Mouse (Mus musculus) limb, embryonic 12.5 days (tissue): Measurements from ENCODE around the gene Syt7. TPM values are rescaled to one million over a fixed set of nuclear protein-coding genes. Genes with fewer than 3 reads are reported as not detected.

Source experiments
- ATAC-seq: fragments of 200-750 bp; cut with Nextera tagmentation; 2 replicates; pipeline ENCODE4 v1.8.0; 2017; ENCODE audit warnings: low read depth, moderate TSS enrichment; ENCODE audit not compliant: insufficient number of reproducible peaks, insufficient read depth, low FRiP score, low TSS enrichment
- H3K27ac ChIP-seq: fragments of 300-500 bp; sonication (generic); 2 replicates; pipeline ENCODE4 v1.5.1; 2016; ENCODE audit warnings: mild to moderate bottlenecking, moderate library complexity
- H3K27me3 ChIP-seq: fragments of 300-500 bp; sonication (generic); 2 replicates; pipeline ENCODE4 v1.6.1; 2016; ENCODE audit warnings: mild to moderate bottlenecking, moderate library complexity
- H3K36me3 ChIP-seq: fragments of 300-500 bp; sonication (generic); 2 replicates; pipeline ENCODE4 v1.6.1; 2016; ENCODE audit warnings: mild to moderate bottlenecking, moderate library complexity
- H3K4me1 ChIP-seq: fragments of 300-500 bp; sonication (generic); replicated peaks from 2 replicates; pipeline ENCODE4 v1.6.1; 2016
- H3K4me2 ChIP-seq: fragments of 300-500 bp; sonication (generic); 2 replicates; pipeline ENCODE4 v1.6.1; 2016; ENCODE audit warnings: mild to moderate bottlenecking, moderate library complexity
- H3K4me3 ChIP-seq: fragments of 300-500 bp; sonication (generic); replicated peaks from 2 replicates; pipeline ENCODE4 v1.5.1; 2016; ENCODE audit warnings: mild to moderate bottlenecking
- H3K9ac ChIP-seq: fragments of 300-500 bp; sonication (generic); replicated peaks from 2 replicates; pipeline ENCODE4 v1.6.1; 2016; ENCODE audit warnings: mild to moderate bottlenecking, moderate library complexity
- H3K9me3 ChIP-seq: fragments of 300-500 bp; sonication (generic); 2 replicates; pipeline ENCODE4 v1.6.1; 2016; ENCODE audit warnings: mild to moderate bottlenecking, moderate library complexity
- WGBS: fragments of 180-500 bp; shearing (Covaris S2); methylation state at CpG from one replicate; pipeline ENCODE4 v1.1.7; 2016; 5-methylcytosine and 5-hydroxymethylcytosine counted together
- polyA plus RNA-seq: library from polyadenylated mRNA; unstranded; fragments of >200 nt; fragmentation: Nextera tagmentation; extraction: Ambion mirVana; gene quantifications from 2 replicates; pipeline ENCODE4 v1.2.1, GENCODE M21; 2016

Gene Syt7
- polyA plus RNA-seq, 1 experiment from 2014 or later: 0.84 TPM

- no peak overlapping the region for H3K9ac ChIP-seq
- H3K27ac ChIP-seq: no peak overlapping the region
- no peaks in the 10 kb centered on the region for H3K36me3 ChIP-seq
- H3K9me3 ChIP-seq: no peaks in the 10 kb centered on the region
- no peak overlapping the region for H3K4me2 ChIP-seq
- no peak for ATAC-seq
- no peak overlapping the region for H3K4me3 ChIP-seq
- 24% methylated on average over 1 of the region's 1 CpGs for WGBS
- H3K27me3 ChIP-seq: peaks cover 14% of the 10 kb centered on the region; the same call in 1 of the 2 replicates
- H3K4me1 ChIP-seq: no peaks in the 10 kb centered on the region
These were observed 47.8 kb downstream of the Syt7 start for GRCm38 (mm10) chr19:10436726-10437125.

- no peak overlapping the region for H3K4me2 ChIP-seq
- no peak overlapping the region for H3K4me3 ChIP-seq
- 55% methylated on average over 1 of the region's 1 CpGs for WGBS
- ATAC-seq: no peak
- H3K27me3 ChIP-seq: peaks cover 10% of the 10 kb centered on the region; the same call in 1 of the 2 replicates
- H3K9ac ChIP-seq: no peak overlapping the region
- no peaks in the 10 kb centered on the region for H3K9me3 ChIP-seq
- no peaks in the 10 kb centered on the region for H3K36me3 ChIP-seq
- H3K4me1 ChIP-seq: no peaks in the 10 kb centered on the region
- H3K27ac ChIP-seq: no peak overlapping the region
These were observed 48.6 kb downstream of the Syt7 start for GRCm38 (mm10) chr19:10437521-10437920.

GRCm38 (mm10) chr19:10444685-10445369 is 55.9 kb downstream of the Syt7 start:
- Histone ChIP-seq H3K9ac (no peak overlapping the region), H3K36me3 (no peaks in the 10 kb centered on the region), H3K4me3 (no peak overlapping the region), H3K9me3 (0 out of 2 replicates have a peak, but pooled peaks cover 3% of the 10 kb centered on the region), H3K27me3 (peaks cover 3% of the 10 kb centered on the region; the same call in 1 of the 2 replicates), H3K4me1 (no peaks in the 10 kb centered on the region), H3K4me2 (no peak overlapping the region), H3K27ac (no peak overlapping the region)
- ATAC-seq: no peak
- WGBS: 91% methylated on average over 15 of the region's 15 CpGs

- Histone ChIP-seq H3K36me3 (no peaks in the 10 kb centered on the region), H3K27ac (no peak overlapping the region), H3K9me3 (0 out of 2 replicates have a peak, but pooled peaks cover 3% of the 10 kb centered on the region), H3K4me1 (no peaks in the 10 kb centered on the region), H3K9ac (no peak overlapping the region; the same call in 1 of the 2 replicates), H3K27me3 (peaks cover 19% of the 10 kb centered on the region), H3K4me3 (no peak overlapping the region), H3K4me2 (no peak overlapping the region)
- ATAC-seq: no peak
- WGBS: 94% methylated on average over 7 of the region's 7 CpGs
These were observed 59.4 kb downstream of the Syt7 start for GRCm38 (mm10) chr19:10448275-10448674.

- H3K9ac ChIP-seq: no peak overlapping the region
- 0 out of 2 replicates have a peak, but pooled peaks cover 3% of the 10 kb centered on the region for H3K9me3 ChIP-seq
- H3K4me3 ChIP-seq: no peak overlapping the region
- no peaks in the 10 kb centered on the region for H3K36me3 ChIP-seq
- no peak overlapping the region for H3K27ac ChIP-seq
- H3K4me1 ChIP-seq: no peaks in the 10 kb centered on the region
- WGBS: 59% methylated on average over 6 of the region's 6 CpGs
- H3K27me3 ChIP-seq: peaks cover 28% of the 10 kb centered on the region
- H3K4me2 ChIP-seq: no peak overlapping the region
- no peak for ATAC-seq
These were observed 60.3 kb downstream of the Syt7 start for GRCm38 (mm10) chr19:10449190-10449589.

- 7% methylated on average over 3 of the region's 3 CpGs for WGBS
- Histone ChIP-seq H3K4me2 (no peak overlapping the region), H3K36me3 (no peaks in the 10 kb centered on the region), H3K27me3 (peaks cover 33% of the 10 kb centered on the region), H3K4me3 (no peak overlapping the region), H3K9ac (no peak overlapping the region), H3K27ac (no peak overlapping the region), H3K9me3 (0 out of 2 replicates have a peak, but pooled peaks cover 3% of the 10 kb centered on the region), H3K4me1 (no peaks in the 10 kb centered on the region)
- peak; percentile 49; the same call in 1 of the 2 replicates for ATAC-seq
These were observed 60.8 kb downstream of the Syt7 start for GRCm38 (mm10) chr19:10449708-10450107.

- H3K27me3 ChIP-seq: peaks cover 82% of the 10 kb centered on the region
- no peak overlapping the region for H3K4me2 ChIP-seq
- H3K36me3 ChIP-seq: no peaks in the 10 kb centered on the region
- H3K4me1 ChIP-seq: peaks cover 20% of the 10 kb centered on the region; the same call in 1 of the 2 replicates
- ATAC-seq: no peak
- 73% methylated on average over 4 of the region's 4 CpGs for WGBS
- no peak overlapping the region for H3K27ac ChIP-seq
- no peak overlapping the region for H3K9ac ChIP-seq
- H3K9me3 ChIP-seq: no peaks in the 10 kb centered on the region
- no peak overlapping the region for H3K4me3 ChIP-seq
These were observed 66.0 kb downstream of the Syt7 start for GRCm38 (mm10) chr19:10454718-10455436.

GRCm38 (mm10) chr19:10455437-10455806 is 66.5 kb downstream of the Syt7 start:
- Histone ChIP-seq H3K9ac (no peak overlapping the region), H3K27me3 (peaks cover 87% of the 10 kb centered on the region), H3K4me3 (no peak overlapping the region), H3K36me3 (no peaks in the 10 kb centered on the region), H3K9me3 (no peaks in the 10 kb centered on the region), H3K4me2 (no peak overlapping the region), H3K4me1 (peaks cover 20% of the 10 kb centered on the region; the same call in 1 of the 2 replicates), H3K27ac (no peak overlapping the region)
- 74% methylated on average over 3 of the region's 3 CpGs for WGBS
- ATAC-seq: no peak

GRCm38 (mm10) chr19:10456752-10457483 is 68.0 kb downstream of the Syt7 start, which contains the start of gene Lrrc10b:
Gene Lrrc10b, minus strand, starts transcription at chr19:10457473.
- ATAC-seq: peak; percentile 46; the same call in 1 of the 2 replicates
- Histone ChIP-seq H3K4me2 (peak within 1 kb of the TSS; percentile 94), H3K9ac (peak within 1 kb of the TSS; percentile 34), H3K4me1 (peaks cover 20% of the 10 kb centered on the region), H3K9me3 (no peaks in the 10 kb centered on the region), H3K4me3 (peak within 1 kb of the TSS; percentile 58), H3K36me3 (no peaks in the 10 kb centered on the region), H3K27me3 (peaks cover 100% of the 10 kb centered on the region), H3K27ac (0 out of 2 replicates have a peak within 1 kb of the TSS, but pooled peaks have one; percentile 12)
- WGBS: under 1% methylated on average over 95 of the region's 96 CpGs

- Histone ChIP-seq H3K9ac (0 out of 2 replicates have a peak overlapping the region, but pooled peaks have one; percentile 34), H3K4me3 (peak overlapping the region; percentile 58), H3K27ac (no peak overlapping the region), H3K36me3 (no peaks in the 10 kb centered on the region), H3K4me2 (peak overlapping the region; percentile 94), H3K4me1 (peaks cover 26% of the 10 kb centered on the region), H3K27me3 (peaks cover 100% of the 10 kb centered on the region), H3K9me3 (no peaks in the 10 kb centered on the region)
- WGBS: under 1% methylated on average over 22 of the region's 34 CpGs
- peak; percentile 93 for ATAC-seq
These were observed 68.6 kb downstream of the Syt7 start for GRCm38 (mm10) chr19:10457484-10457800.

- Histone ChIP-seq H3K9ac (no peak overlapping the region), H3K36me3 (no peaks in the 10 kb centered on the region), H3K4me1 (peaks cover 27% of the 10 kb centered on the region), H3K27me3 (peaks cover 99% of the 10 kb centered on the region), H3K4me2 (peak overlapping the region; percentile 94), H3K4me3 (peak overlapping the region; percentile 58), H3K9me3 (no peaks in the 10 kb centered on the region), H3K27ac (no peak overlapping the region)
- no peak for ATAC-seq
- WGBS: 33% methylated on average over 8 of the region's 8 CpGs
These were observed 69.2 kb downstream of the Syt7 start for GRCm38 (mm10) chr19:10458096-10458495.
